Mouse (Mus musculus) midbrain, embryonic 11.5 days (tissue): ENCODE results near the gene C2cd3. TPM values are rescaled to one million over a fixed set of nuclear protein-coding genes. Genes with fewer than 3 reads are reported as not detected.

Experiments
- ATAC-seq: fragments of 200-750 bp; cut with Nextera tagmentation; 2 replicates; pipeline ENCODE4 v1.8.0; 2017; ENCODE audit warnings: moderate TSS enrichment, moderate library complexity; ENCODE audit not compliant: low FRiP score
- DNase-seq: peaks from one replicate; pipeline ENCODE4 v3.0.0; 2015; ENCODE audit warnings: low spot score; ENCODE audit errors: missing footprints
- H3K27ac ChIP-seq: fragments of 300-500 bp; sonication (generic); 2 replicates; pipeline ENCODE4 v1.5.1; 2014; ENCODE audit warnings: low read depth, low read length
- H3K27me3 ChIP-seq: fragments of 300-500 bp; sonication (generic); 2 replicates; pipeline ENCODE4 v1.6.1; 2014; ENCODE audit warnings: mild to moderate bottlenecking, low read length, moderate library complexity, mixed read lengths; ENCODE audit not compliant: control insufficient read depth, insufficient read depth
- H3K36me3 ChIP-seq: fragments of 300-500 bp; sonication (generic); 2 replicates; pipeline ENCODE4 v1.6.1; 2014; ENCODE audit warnings: mild to moderate bottlenecking, low read length, moderate library complexity, mixed read lengths; ENCODE audit not compliant: control insufficient read depth, insufficient read depth
- H3K4me1 ChIP-seq: fragments of 300-500 bp; sonication (generic); 2 replicates; pipeline ENCODE4 v1.6.1; 2014; ENCODE audit warnings: low read length; ENCODE audit not compliant: control insufficient read depth, insufficient read depth
- H3K4me2 ChIP-seq: fragments of 300-500 bp; sonication (generic); 2 replicates; pipeline ENCODE4 v1.6.1; 2014; ENCODE audit warnings: mild to moderate bottlenecking, moderate library complexity
- H3K4me3 ChIP-seq: fragments of 300-500 bp; sonication (generic); 2 replicates; pipeline ENCODE4 v1.5.1; 2014; ENCODE audit warnings: low read depth, low read length
- H3K9ac ChIP-seq: fragments of 300-500 bp; sonication (generic); 2 replicates; pipeline ENCODE4 v1.6.1; 2014; ENCODE audit warnings: low read length
- H3K9me3 ChIP-seq: fragments of 300-500 bp; sonication (generic); 2 replicates; pipeline ENCODE4 v1.6.1; 2016; ENCODE audit warnings: low read length; ENCODE audit not compliant: control insufficient read depth
- WGBS: fragments of 180-500 bp; shearing (Covaris S2); extraction: QIAGEN DNeasy Blood & Tissue Kit; methylation state at CpG from one replicate; pipeline ENCODE4 v1.1.7; 2014; 5-methylcytosine and 5-hydroxymethylcytosine counted together
- polyA plus RNA-seq: library from polyadenylated mRNA; unstranded; fragments of >200 nt; fragmentation: Nextera tagmentation; extraction: Ambion mirVana; gene quantifications from 2 replicates; pipeline ENCODE4 v1.2.1, GENCODE M21; 2014

C2cd3 gene
- polyA plus RNA-seq, 1 experiment from 2014 or later = 36.0 TPM

- no peak for ATAC-seq
- Histone ChIP-seq H3K9me3 (no peaks in the 10 kb centered on the region), H3K9ac (no peak overlapping the region), H3K27ac (no peak overlapping the region), H3K4me2 (no peak overlapping the region), H3K4me1 (peaks cover 12% of the 10 kb centered on the region; the same call in 1 of the 2 replicates), H3K36me3 (no peaks in the 10 kb centered on the region), H3K4me3 (no peak overlapping the region), H3K27me3 (no peaks in the 10 kb centered on the region)
- no peak for DNase-seq
- 75% methylated on average over 6 of the region's 6 CpGs for WGBS
These were observed 124.3 kb downstream of the C2cd3 start for GRCm38 (mm10) chr7:100496371-100496770.

- DNase-seq = no peak
- Histone ChIP-seq H3K4me3 (no peak overlapping the region), H3K9me3 (no peaks in the 10 kb centered on the region), H3K4me1 (peaks cover 12% of the 10 kb centered on the region; the same call in 1 of the 2 replicates), H3K36me3 (no peaks in the 10 kb centered on the region), H3K27me3 (no peaks in the 10 kb centered on the region), H3K4me2 (no peak overlapping the region), H3K27ac (no peak overlapping the region), H3K9ac (no peak overlapping the region)
- no peak for ATAC-seq
- 93% methylated on average over 9 of the region's 9 CpGs for WGBS
These were observed 124.8 kb downstream of the C2cd3 start for GRCm38 (mm10) chr7:100496791-100497190.

GRCm38 (mm10) chr7:100497402-100497801 lies 125.4 kb downstream of the C2cd3 start:
- H3K4me2 ChIP-seq = no peak overlapping the region
- no peak overlapping the region for H3K9ac ChIP-seq
- peaks cover 12% of the 10 kb centered on the region; the same call in 1 of the 2 replicates for H3K4me1 ChIP-seq
- 76% methylated on average over 4 of the region's 4 CpGs for WGBS
- ATAC-seq (no peak), DNase-seq (no peak)
- H3K9me3 ChIP-seq = no peaks in the 10 kb centered on the region
- no peak overlapping the region for H3K4me3 ChIP-seq
- H3K36me3 ChIP-seq = no peaks in the 10 kb centered on the region
- H3K27ac ChIP-seq = no peak overlapping the region
- H3K27me3 ChIP-seq = no peaks in the 10 kb centered on the region

- DNase-seq (no peak), ATAC-seq (no peak)
- H3K4me1 ChIP-seq = peaks cover 9% of the 10 kb centered on the region; the same call in 1 of the 2 replicates
- H3K4me3 ChIP-seq = no peak overlapping the region
- H3K4me2 ChIP-seq = no peak overlapping the region
- H3K27me3 ChIP-seq = no peaks in the 10 kb centered on the region
- 91% methylated on average over 13 of the region's 13 CpGs for WGBS
- no peaks in the 10 kb centered on the region for H3K9me3 ChIP-seq
- no peak overlapping the region for H3K27ac ChIP-seq
- no peak overlapping the region for H3K9ac ChIP-seq
- H3K36me3 ChIP-seq = no peaks in the 10 kb centered on the region
These were observed 125.9 kb downstream of the C2cd3 start for GRCm38 (mm10) chr7:100497982-100498381.

- H3K27me3 ChIP-seq = no peaks in the 10 kb centered on the region
- DNase-seq = no peak
- no peak overlapping the region for H3K4me2 ChIP-seq
- no peaks in the 10 kb centered on the region for H3K9me3 ChIP-seq
- no peak overlapping the region for H3K9ac ChIP-seq
- H3K4me1 ChIP-seq = 0 out of 2 replicates have a peak, but pooled peaks cover 5% of the 10 kb centered on the region
- no peak for ATAC-seq
- H3K4me3 ChIP-seq = no peak overlapping the region
- no peak overlapping the region for H3K27ac ChIP-seq
- H3K36me3 ChIP-seq = no peaks in the 10 kb centered on the region
These were observed 127.4 kb downstream of the C2cd3 start for GRCm38 (mm10) chr7:100499465-100499864.

GRCm38 (mm10) chr7:100500276-100500977 lies 128.4 kb downstream of the C2cd3 start:
- Histone ChIP-seq H3K27me3 (no peaks in the 10 kb centered on the region), H3K9ac (no peak overlapping the region), H3K27ac (no peak overlapping the region), H3K4me2 (no peak overlapping the region), H3K4me1 (0 out of 2 replicates have a peak, but pooled peaks cover 2% of the 10 kb centered on the region), H3K9me3 (no peaks in the 10 kb centered on the region), H3K36me3 (no peaks in the 10 kb centered on the region), H3K4me3 (no peak overlapping the region)
- 73% methylated on average over 16 of the region's 16 CpGs for WGBS
- ATAC-seq (no peak), DNase-seq (peak; percentile 82)

- no peaks in the 10 kb centered on the region for H3K36me3 ChIP-seq
- no peak overlapping the region for H3K27ac ChIP-seq
- H3K4me1 ChIP-seq = no peaks in the 10 kb centered on the region
- ATAC-seq = no peak
- WGBS = 79% methylated on average over 6 of the region's 6 CpGs
- no peak overlapping the region for H3K4me2 ChIP-seq
- H3K9me3 ChIP-seq = no peaks in the 10 kb centered on the region
- DNase-seq = no peak
- H3K27me3 ChIP-seq = no peaks in the 10 kb centered on the region
- no peak overlapping the region for H3K9ac ChIP-seq
- H3K4me3 ChIP-seq = no peak overlapping the region
These were observed 129.2 kb downstream of the C2cd3 start for GRCm38 (mm10) chr7:100501027-100501843.

GRCm38 (mm10) chr7:100501844-100502373 lies 129.9 kb downstream of the C2cd3 start:
- Histone ChIP-seq H3K27me3 (no peaks in the 10 kb centered on the region), H3K4me3 (no peak overlapping the region), H3K36me3 (no peaks in the 10 kb centered on the region), H3K4me1 (no peaks in the 10 kb centered on the region), H3K9ac (no peak overlapping the region), H3K9me3 (no peaks in the 10 kb centered on the region), H3K27ac (no peak overlapping the region), H3K4me2 (no peak overlapping the region)
- 58% methylated on average over 2 of the region's 2 CpGs for WGBS
- no peak for DNase-seq
- ATAC-seq = no peak

- WGBS = 83% methylated on average over 7 of the region's 7 CpGs
- H3K27me3 ChIP-seq = no peaks in the 10 kb centered on the region
- no peaks in the 10 kb centered on the region for H3K36me3 ChIP-seq
- no peak overlapping the region for H3K4me2 ChIP-seq
- no peaks in the 10 kb centered on the region for H3K9me3 ChIP-seq
- no peak overlapping the region for H3K4me3 ChIP-seq
- no peak for ATAC-seq
- no peak for DNase-seq
- H3K9ac ChIP-seq = no peak overlapping the region
- no peaks in the 10 kb centered on the region for H3K4me1 ChIP-seq
- H3K27ac ChIP-seq = no peak overlapping the region
These were observed 130.4 kb downstream of the C2cd3 start for GRCm38 (mm10) chr7:100502374-100502922.
